Mouse (Mus musculus) spleen, embryonic (tissue): Measurements from ENCODE around the gene Ndfip2.

ENCODE experiments used
- CTCF ChIA-PET: fragments of 350-600 bp; sonication (Branson Sonifier 250); formaldehyde crosslinking; loops from one replicate; lab custom pipeline; 2022; lab: Charles Lee

Ndfip2 gene

GRCm38 (mm10) chr14:105277277-105277676 is 18.9 kb downstream of the Ndfip2 start:
- CTCF ChIA-PET, result no interaction called here

- CTCF ChIA-PET, result no interaction called here
Observed at GRCm38 (mm10) chr14:105284062-105284461, 25.7 kb downstream of the Ndfip2 start.

- CTCF ChIA-PET, result no interaction called here
Observed at GRCm38 (mm10) chr14:105287557-105287956, 29.2 kb downstream of the Ndfip2 start.

- CTCF ChIA-PET, result no interaction called here
Observed at GRCm38 (mm10) chr14:105287972-105288371, 29.6 kb downstream of the Ndfip2 start.

GRCm38 (mm10) chr14:105288529-105288928 is 30.2 kb downstream of the Ndfip2 start:
- CTCF ChIA-PET, result no interaction called here

GRCm38 (mm10) chr14:105292139-105292538 is 33.8 kb downstream of the Ndfip2 start:
- CTCF ChIA-PET, result no interaction called here

GRCm38 (mm10) chr14:105293777-105294176 is 35.4 kb downstream of the Ndfip2 start:
- CTCF ChIA-PET, result no interaction called here

- CTCF ChIA-PET, result interaction anchor here (0.6 to 0.7 kb wide), 4 partner anchors 42 to 451 kb away, joined by 4 to 6 read pairs (median 4); no protein-coding TSS in a partner anchor
Observed at GRCm38 (mm10) chr14:105295820-105296582, 37.6 kb downstream of the Ndfip2 start.

- CTCF ChIA-PET, result no interaction called here
Observed at GRCm38 (mm10) chr14:105299744-105300255, 41.4 kb downstream of the Ndfip2 start.

GRCm38 (mm10) chr14:105300551-105300950 is 42.2 kb downstream of the Ndfip2 start:
- CTCF ChIA-PET, result no interaction called here

- CTCF ChIA-PET, result no interaction called here
Observed at GRCm38 (mm10) chr14:105302708-105303107, 44.3 kb downstream of the Ndfip2 start.

GRCm38 (mm10) chr14:105307716-105308115 is 49.3 kb downstream of the Ndfip2 start:
- CTCF ChIA-PET, result no interaction called here

- CTCF ChIA-PET, result no interaction called here
Observed at GRCm38 (mm10) chr14:105312366-105312765, 54.0 kb downstream of the Ndfip2 start.

- CTCF ChIA-PET, result no interaction called here
Observed at GRCm38 (mm10) chr14:105312944-105313343, 54.6 kb downstream of the Ndfip2 start.

GRCm38 (mm10) chr14:105313877-105314276 is 55.5 kb downstream of the Ndfip2 start:
- CTCF ChIA-PET, result interaction anchor here (0.6 kb wide), 1 partner anchor 589 kb away, joined by 5 read pairs; no protein-coding TSS in a partner anchor

- CTCF ChIA-PET, result no interaction called here
Observed at GRCm38 (mm10) chr14:105321712-105322111, 63.3 kb downstream of the Ndfip2 start.

GRCm38 (mm10) chr14:105322829-105323228 is 64.5 kb downstream of the Ndfip2 start:
- CTCF ChIA-PET, result no interaction called here

GRCm38 (mm10) chr14:105323448-105323847 is 65.1 kb downstream of the Ndfip2 start:
- CTCF ChIA-PET, result no interaction called here

- CTCF ChIA-PET, result no interaction called here
Observed at GRCm38 (mm10) chr14:105328397-105329302, 70.3 kb downstream of the Ndfip2 start.

- CTCF ChIA-PET, result no interaction called here
Observed at GRCm38 (mm10) chr14:105333475-105334094, 75.2 kb downstream of the Ndfip2 start.

GRCm38 (mm10) chr14:105341765-105342164 is 83.4 kb downstream of the Ndfip2 start:
- CTCF ChIA-PET, result no interaction called here

GRCm38 (mm10) chr14:105354121-105354520 is 95.7 kb downstream of the Ndfip2 start:
- CTCF ChIA-PET, result no interaction called here
